Mouse (Mus musculus) central nervous system, embryonic 11.5 days (tissue): ENCODE measurements around the gene Ttf1. TPM values are rescaled to one million over a fixed set of nuclear protein-coding genes. Genes with fewer than 3 reads are reported as not detected.

Experiments
- polyA plus RNA-seq: library from polyadenylated mRNA; depleted of rRNA; stranded (reverse); fragments of >200 nt; gene quantifications from 2 replicates; pipeline ENCODE4 v1.2.3, GENCODE M21; 2012; rRNA removed

Ttf1 gene
- 19.5 and 21.3 TPM in 2 replicates for polyA plus RNA-seq

GRCm38 (mm10) chr2:29060135-29060597 is at the start of gene Ttf1:
Ttf1 (plus strand) TSS chr2:29060262.

GRCm38 (mm10) chr2:29054991-29055390 is 5.1 kb upstream of the Ttf1 start, which contains the start of gene Cfap77:
Cfap77 (minus strand) TSS chr2:29055066.

GRCm38 (mm10) chr2:29123907-29124569 is 64.0 kb downstream of the Ttf1 start, which contains the start of gene Setx:
Setx (plus strand) TSS chr2:29124181.

Other genes starting within 250 kb of the Ttf1 start
- 26.6 and 27.2 TPM in 2 replicates for gene Gtf3c4, start 219.9 kb upstream of the Ttf1 start, polyA plus RNA-seq
- gene Ddx31, start 219.9 kb upstream of the Ttf1 start, polyA plus RNA-seq = 13.2 and 13.9 TPM in 2 replicates
- gene Barhl1, start 143.6 kb upstream of the Ttf1 start, polyA plus RNA-seq = 8.5 and 13.6 TPM in 2 replicates
- gene Cfap77, start 5.2 kb upstream of the Ttf1 start, polyA plus RNA-seq = 0.84 and 1.8 TPM in 2 replicates
- 14.4 and 17.5 TPM in 2 replicates for gene Setx, start 63.9 kb downstream of the Ttf1 start, polyA plus RNA-seq
- gene Ntng2, start 192.7 kb downstream of the Ttf1 start, polyA plus RNA-seq = 16.3 and 21.0 TPM in 2 replicates